Mouse (Mus musculus) Muller cell, postnatal 12 days (primary cell): Measurements from ENCODE around the gene Zcchc18.
"Not testable (repeated sequence)": the region's sequence is repeated elsewhere in the genome, so short reads cannot be mapped to it uniquely, and the experiment has no call there.

Experiments
- DNase-seq: peaks from one replicate; pipeline ENCODE4 v3.0.0-alpha.2; 2015; ENCODE audit errors: inconsistent ontology term

Gene Zcchc18

GRCm38 (mm10) chrX:136992978-136993547 lies at the start of gene Zcchc18:
TSS of gene Zcchc18 (plus strand) at chrX:136993155.
- peak; percentile 71 for DNase-seq

GRCm38 (mm10) chrX:136957583-136958279 lies 35.2 kb upstream of the Zcchc18 start:
- DNase-seq = peak; percentile 69

GRCm38 (mm10) chrX:136958300-136958699 lies 34.7 kb upstream of the Zcchc18 start:
- DNase-seq = not testable (repeated sequence)

GRCm38 (mm10) chrX:136959688-136960087 lies 33.3 kb upstream of the Zcchc18 start:
- no peak for DNase-seq

GRCm38 (mm10) chrX:136975397-136975796 lies 17.6 kb upstream of the Zcchc18 start, which contains the start of gene Tmsb15b2:
TSS of gene Tmsb15b2 (minus strand) at chrX:136975497.
- not testable (repeated sequence) for DNase-seq

- DNase-seq = peak; percentile 84
Measured at GRCm38 (mm10) chrX:136976424-136977084, 16.4 kb upstream of the Zcchc18 start, which contains the start of the genes Tmsb15l and Tmsb15b1. TSS of gene Tmsb15l (minus strand) at chrX:136976869. TSS of gene Tmsb15b1 (minus strand) at chrX:136976874.

- no peak for DNase-seq
Measured at GRCm38 (mm10) chrX:136978616-136979015, 14.3 kb upstream of the Zcchc18 start.

- no peak for DNase-seq
Measured at GRCm38 (mm10) chrX:136986039-136986438, 6.9 kb upstream of the Zcchc18 start.

GRCm38 (mm10) chrX:136991274-136991673 lies 1.7 kb upstream of the Zcchc18 start:
- no peak for DNase-seq

GRCm38 (mm10) chrX:136992191-136992965 lies 577 bp upstream of the Zcchc18 start:
- peak; percentile 9 for DNase-seq

- DNase-seq = peak; percentile 30
Measured at GRCm38 (mm10) chrX:136993641-136994040, 686 bp downstream of the Zcchc18 start.

GRCm38 (mm10) chrX:136996256-136996655 lies 3.3 kb downstream of the Zcchc18 start:
- DNase-seq = no peak

- peak; percentile 19 for DNase-seq
Measured at GRCm38 (mm10) chrX:137015099-137015709, 22.2 kb downstream of the Zcchc18 start.

- DNase-seq = no peak
Measured at GRCm38 (mm10) chrX:137017668-137018067, 24.7 kb downstream of the Zcchc18 start.

GRCm38 (mm10) chrX:137019310-137019709 lies 26.4 kb downstream of the Zcchc18 start:
- peak; percentile 25 for DNase-seq

GRCm38 (mm10) chrX:137030916-137031315 lies 38.0 kb downstream of the Zcchc18 start:
- no peak for DNase-seq

GRCm38 (mm10) chrX:137031726-137032125 lies 38.8 kb downstream of the Zcchc18 start:
- DNase-seq = no peak

GRCm38 (mm10) chrX:137034322-137034721 lies 41.4 kb downstream of the Zcchc18 start:
- DNase-seq = no peak

GRCm38 (mm10) chrX:137037470-137037999 lies 44.6 kb downstream of the Zcchc18 start:
- no peak for DNase-seq

- peak; percentile 88 for DNase-seq
Measured at GRCm38 (mm10) chrX:137038000-137038483, 45.1 kb downstream of the Zcchc18 start, which contains the start of gene Slc25a53. TSS of gene Slc25a53 (minus strand) at chrX:137038302.

GRCm38 (mm10) chrX:137038502-137038901 lies 45.5 kb downstream of the Zcchc18 start:
- DNase-seq = no peak
